ENCODE assay signal across 15 mouse cellular contexts in genomic region chr12:33433812-33434211, GRCm38 (mm10). TPM values are rescaled to one million over a fixed set of nuclear protein-coding genes. Genes with fewer than 3 reads are reported as not detected.
DNase-seq lines count a peak whose midpoint lies in the region; ATAC-seq and TF ChIP-seq lines count a peak whose summit lies in the region.
"Had no signal": no experiment of that assay in that cellular context is flagged by ENCODE, and none has a peak within 500 bp of the region (broad histone marks: within the 10 kb centered on the region; RNA-seq: fewer than 3 reads in every experiment).

No protein-coding gene starts in this region.

- in situ Hi-C loops in CH12.LX (cut with MboI; ENCODE audit: low pct_ligation_motif_present, low pct_unique_long_range_greater_than_20kb, low sequenced_read_pairs) = no loop called here

- peaks cover 4 to 25% of the 10 kb centered on the region in 2 experiments for H3K4me1 ChIP-seq in CH12.LX (ENCODE audit: control insufficient read depth in 1 of 2, insufficient read depth in 2 of 2)
- no peaks in the 10 kb centered on the region; the same call in none of the 2 replicates for H3K4me1 ChIP-seq in lung, adult 2 months (ENCODE audit: control insufficient read depth, insufficient read depth, low read length)
- no peaks in the 10 kb centered on the region for H3K4me1 ChIP-seq in small intestine, adult 2 months (ENCODE audit: control insufficient read depth, insufficient read depth, insufficient read length, low read length)
- H3K4me1 ChIP-seq in hindbrain, embryonic 13.5 days (replicated peaks) = peaks cover 7% of the 10 kb centered on the region

- TF ChIP-seq EP300 in CH12.LX (IDR thresholded peaks at IDR 0.05; ENCODE audit: low read length) = no peak

- peak; percentile 65 for DNase-seq in CD4-positive helper T cell, adult 2 months (ENCODE audit: low read depth, low spot score)
- peak; percentile 45 for DNase-seq in CH12.LX (ENCODE audit: extremely low read depth)
- peak; percentile 13 for DNase-seq in lung, adult 2 months
- DNase-seq in yolk sac, embryonic 10.5 days (ENCODE audit: low spot score) = no peak
- DNase-seq in urinary bladder, postnatal 14 days (ENCODE audit: low spot score) = no peak
- DNase-seq: cerebellum, adult 11-12 months; kidney, adult 9 months; layer of hippocampus, postnatal 36 days; right cerebral cortex, postnatal 14 days had no signal

- H3K4me3 ChIP-seq in CH12.LX (replicated peaks in 1 of 3; ENCODE audit: low read depth in 2 of 3, low read length in 2 of 3, poor library complexity in 1 of 3) = peak overlapping the region in 1 of 3 experiments; percentile 8
- H3K4me3 ChIP-seq in lung, adult 2 months (replicated peaks; ENCODE audit: extremely low read depth, low read depth, low read length) = peak overlapping the region; percentile 2
- no peak overlapping the region for H3K4me3 ChIP-seq in small intestine, adult 2 months (ENCODE audit: low read depth, low read length)
- H3K4me3 ChIP-seq in hindbrain, embryonic 13.5 days = no peak overlapping the region
- H3K4me3 ChIP-seq: embryonic facial prominence, embryonic 13.5 days; myocyte had no signal

- H3K9ac ChIP-seq in CH12.LX (ENCODE audit: insufficient read depth, low read depth) = no peak overlapping the region
- H3K9ac ChIP-seq in hindbrain, embryonic 13.5 days = no peak overlapping the region
- H3K9ac ChIP-seq: embryonic facial prominence, embryonic 13.5 days; liver, embryonic 14.5 days had no signal

- no peaks in the 10 kb centered on the region for H3K27me3 ChIP-seq in CH12.LX (replicated peaks)
- no peaks in the 10 kb centered on the region for H3K27me3 ChIP-seq in small intestine, adult 2 months (ENCODE audit: control insufficient read depth, insufficient read depth, low read length)
- H3K27me3 ChIP-seq in hindbrain, embryonic 13.5 days = no peaks in the 10 kb centered on the region
- H3K27me3 ChIP-seq: embryonic facial prominence, embryonic 13.5 days had no signal

- no peaks in the 10 kb centered on the region for H3K9me3 ChIP-seq in CH12.LX (replicated peaks; ENCODE audit: low read length)
- H3K9me3 ChIP-seq in hindbrain, embryonic 13.5 days = no peaks in the 10 kb centered on the region
- H3K9me3 ChIP-seq: embryonic facial prominence, embryonic 13.5 days had no signal

- no peak overlapping the region for H3K27ac ChIP-seq in CH12.LX (ENCODE audit: insufficient read depth, low read depth)
- peak overlapping the region; percentile 32; the same call in 1 of the 2 replicates for H3K27ac ChIP-seq in small intestine, adult 2 months (ENCODE audit: insufficient read depth, low read depth, low read length)
- no peak overlapping the region for H3K27ac ChIP-seq in hindbrain, embryonic 13.5 days
- H3K27ac ChIP-seq: embryonic facial prominence, embryonic 13.5 days; liver, embryonic 14.5 days had no signal

- dilution Hi-C loops in CH12.LX (cut with MboI; ENCODE audit: extremely low pct_ligation_motif_present, extremely low pct_unique_long_range_greater_than_20kb, low sequenced_read_pairs) = no loop called here

- H3K36me3 ChIP-seq in CH12.LX (replicated peaks in 1 of 2; ENCODE audit: control insufficient read depth in 1 of 2, insufficient read depth in 1 of 2, low read length in 1 of 2) = peaks cover 19 to 32% of the 10 kb centered on the region in 2 experiments
- peaks cover 14% of the 10 kb centered on the region for H3K36me3 ChIP-seq in small intestine, adult 2 months (ENCODE audit: control insufficient read depth, insufficient read depth, low read length)
- peaks cover 13% of the 10 kb centered on the region for H3K36me3 ChIP-seq in hindbrain, embryonic 13.5 days

- TF ChIP-seq CTCF in CH12.LX (conservative IDR thresholded peaks at IDR 0.05 in 1 of 2, IDR thresholded peaks at IDR 0.05 in 1 of 2; ENCODE audit: low read depth in 2 of 2, low read length in 2 of 2) = no peak
- no peak for TF ChIP-seq CTCF in lung, adult 2 months (IDR thresholded peaks at IDR 0.05; ENCODE audit: insufficient read depth, low read length)
- no peak for TF ChIP-seq CTCF in small intestine, adult 2 months (IDR thresholded peaks at IDR 0.05; ENCODE audit: extremely low read depth, insufficient read length, insufficient replicate concordance, low read depth, low read length)

- 48% methylated on average over 9 of the region's 9 CpGs for WGBS in lung, adult 2 months
- WGBS in small intestine, adult 2 months = 51% methylated on average over 9 of the region's 9 CpGs
- WGBS in hindbrain, embryonic 13.5 days = 91% methylated on average over 9 of the region's 9 CpGs

- no peak for ATAC-seq in hindbrain, embryonic 13.5 days (ENCODE audit: low FRiP score)

- no peak for TF ChIP-seq RAD21 in CH12.LX (IDR thresholded peaks at IDR 0.05; ENCODE audit: low read depth, low read length)

- no peak for TF ChIP-seq POLR2A in CH12.LX (IDR thresholded peaks at IDR 0.05; ENCODE audit: low read depth, low read length)
- no peak for TF ChIP-seq POLR2A in lung, adult 2 months (IDR thresholded peaks at IDR 0.05; ENCODE audit: borderline replicate concordance, extremely low read depth, low read depth, low read length)
- TF ChIP-seq POLR2A in small intestine, adult 2 months (IDR thresholded peaks at IDR 0.05; ENCODE audit: low read depth, low read length) = no peak

- peaks cover 43% of the 10 kb centered on the region for H3K79me2 ChIP-seq in CH12.LX (replicated peaks; ENCODE audit: control insufficient read depth, extremely low read depth, insufficient read depth, poor library complexity, severe bottlenecking)

- peak overlapping the region; percentile 15; the same call in 1 of the 2 replicates for H3K4me2 ChIP-seq in CH12.LX (ENCODE audit: insufficient read depth, low read depth, poor library complexity, severe bottlenecking)
- no peak overlapping the region for H3K4me2 ChIP-seq in hindbrain, embryonic 13.5 days
- H3K4me2 ChIP-seq: embryonic facial prominence, embryonic 13.5 days had no signal

TF ChIP-seq in CH12.LX, 34 proteins besides CTCF, POLR2A, EP300 and RAD21:
- TF ChIP-seq USF2 (conservative IDR thresholded peaks at IDR 0.05; ENCODE audit: low read depth, low read length) (peak; percentile 72), USF1 (IDR thresholded peaks at IDR 0.05; ENCODE audit: low read depth, low read length) (peak; percentile 62), MAZ (IDR thresholded peaks at IDR 0.05; ENCODE audit: low read depth, low read length) (no peak), ZKSCAN1 (IDR thresholded peaks at IDR 0.05; ENCODE audit: borderline replicate concordance, low read depth, low read length) (no peak), TBP (conservative IDR thresholded peaks at IDR 0.05; ENCODE audit: low read depth, low read length) (no peak)

RNA-seq across cellular contexts. Expression of gene Twistnb, which starts 4.4 kb away (rescaled TPM):
- total RNA-seq in CH12.LX (2012; rRNA removed) (19.2 and 20.5 TPM in 2 replicates), CH12.LX (2014; rRNA removed) (51.2 and 60.2 TPM in 2 replicates)
- polyA plus RNA-seq in CH12.LX (2012; ENCODE audit: insufficient read length, low read depth) = 33.1 and 34.4 TPM in 2 replicates
- 22.3 and 42.2 TPM in 2 replicates for polyA plus RNA-seq in lung, adult 2 months (2012; rRNA removed)
- polyA plus RNA-seq in small intestine, adult 2 months (2012; rRNA removed) = 35.0 and 47.6 TPM in 2 replicates
- polyA plus RNA-seq in hindbrain, embryonic 13.5 days (2015; fragmentation: Nextera tagmentation; extraction: Ambion mirVana) = 47.7 and 48.1 TPM in 2 replicates

RNA-seq across cellular contexts. Expression of gene Efcab10, which starts 39.2 kb away (rescaled TPM):
- total RNA-seq in CH12.LX (2012; rRNA removed) (not detected in 2 replicates), CH12.LX (2014; rRNA removed) (not detected in 2 replicates)
- not detected in 2 replicates for polyA plus RNA-seq in CH12.LX (2012; ENCODE audit: insufficient read length, low read depth)
- polyA plus RNA-seq in lung, adult 2 months (2012; rRNA removed) = 1.6 TPM in 2 replicates
- not detected in 2 replicates for polyA plus RNA-seq in small intestine, adult 2 months (2012; rRNA removed)
- polyA plus RNA-seq in hindbrain, embryonic 13.5 days (2015; fragmentation: Nextera tagmentation; extraction: Ambion mirVana) = 3.6 and 5.1 TPM in 2 replicates
- total RNA-seq: heart, postnatal 10 days had no signal
- polyA plus RNA-seq: liver, embryonic 14.5 days; myocyte had no signal

Comparison
In these comparisons a context has a peak if more than half of its experiments do, and no peak if none do; other contexts are left out.
1. DNase-seq: peak in CD4-positive helper T cell, adult 2 months (single experiment), CH12.LX (single experiment) and lung, adult 2 months (single experiment); none in yolk sac, embryonic 10.5 days (single experiment) and urinary bladder, postnatal 14 days (single experiment).